Mouse (Mus musculus): ENCODE data around the gene Dennd2c.

- TF ChIP-seq POLR2A (IDR thresholded peaks at IDR 0.05; ENCODE audit: low read depth, low read length) = no peak
- TF ChIP-seq CTCF (IDR thresholded peaks at IDR 0.05; ENCODE audit: extremely low read depth, insufficient read length, insufficient replicate concordance, low read depth, low read length) = no peak
These were observed 24.8 kb downstream of the Dennd2c start for GRCm38 (mm10) chr3:103127177-103127576.

Data from small intestine, adult 2 months (tissue).